Mouse (Mus musculus): ENCODE measurements around the gene Bcl2l1. TPM values are rescaled to one million over a fixed set of nuclear protein-coding genes. Genes with fewer than 3 reads are reported as not detected.

Bcl2l1 gene
- total and polyA plus RNA-seq, 2 experiments from 2014 or later = 124 to 158 TPM

GRCm38 (mm10) chr2:152802303-152802702 is 29.2 kb downstream of the Bcl2l1 start:
- H3K27ac ChIP-seq (ENCODE audit: low read depth, low read length) = no peak overlapping the region
- no peak overlapping the region for H3K4me3 ChIP-seq (ENCODE audit: low read depth, low read length)
- no peaks in the 10 kb centered on the region for H3K9me3 ChIP-seq (ENCODE audit: low read length)
- no peak overlapping the region for H3K4me2 ChIP-seq (ENCODE audit: low read depth, low read length, poor library complexity, severe bottlenecking)
- peaks cover 6% of the 10 kb centered on the region; the same call in 1 of the 2 replicates for H3K4me1 ChIP-seq (ENCODE audit: insufficient read depth, low read length)
- H3K27me3 ChIP-seq (ENCODE audit: insufficient read depth, low read length) = no peaks in the 10 kb centered on the region
- TF ChIP-seq CTCF (IDR thresholded peaks at IDR 0.05) = no peak
- no peak overlapping the region for H3K9ac ChIP-seq (replicated peaks; ENCODE audit: low read length, poor library complexity, severe bottlenecking)
- no peak for DNase-seq (ENCODE audit: low spot score)
- 89% methylated on average over 10 of the region's 10 CpGs for WGBS
- no peak for ATAC-seq (ENCODE audit: low FRiP score)
- no peaks in the 10 kb centered on the region for H3K36me3 ChIP-seq (ENCODE audit: insufficient read depth, low read length)

- H3K36me3 ChIP-seq (ENCODE audit: insufficient read depth, low read length) = no peaks in the 10 kb centered on the region
- no peak overlapping the region for H3K4me2 ChIP-seq (ENCODE audit: low read depth, low read length, poor library complexity, severe bottlenecking)
- H3K9ac ChIP-seq (replicated peaks; ENCODE audit: low read length, poor library complexity, severe bottlenecking) = no peak overlapping the region
- no peak overlapping the region for H3K4me3 ChIP-seq (ENCODE audit: low read depth, low read length)
- TF ChIP-seq CTCF (IDR thresholded peaks at IDR 0.05) = no peak
- no peak overlapping the region for H3K27ac ChIP-seq (ENCODE audit: low read depth, low read length)
- peaks cover 6% of the 10 kb centered on the region; the same call in 1 of the 2 replicates for H3K4me1 ChIP-seq (ENCODE audit: insufficient read depth, low read length)
- no peaks in the 10 kb centered on the region for H3K9me3 ChIP-seq (ENCODE audit: low read length)
- no peaks in the 10 kb centered on the region for H3K27me3 ChIP-seq (ENCODE audit: insufficient read depth, low read length)
- ATAC-seq (ENCODE audit: low FRiP score) (no peak), DNase-seq (ENCODE audit: low spot score) (no peak)
Observed at GRCm38 (mm10) chr2:152800762-152801113, 30.8 kb downstream of the Bcl2l1 start.

GRCm38 (mm10) chr2:152799954-152800761 is 31.4 kb downstream of the Bcl2l1 start:
- H3K4me1 ChIP-seq (ENCODE audit: insufficient read depth, low read length) = peaks cover 6% of the 10 kb centered on the region; the same call in 1 of the 2 replicates
- H3K27me3 ChIP-seq (ENCODE audit: insufficient read depth, low read length) = no peaks in the 10 kb centered on the region
- DNase-seq (ENCODE audit: low spot score) (no peak), ATAC-seq (ENCODE audit: low FRiP score) (no peak)
- H3K9me3 ChIP-seq (ENCODE audit: low read length) = no peaks in the 10 kb centered on the region
- no peak overlapping the region for H3K4me2 ChIP-seq (ENCODE audit: low read depth, low read length, poor library complexity, severe bottlenecking)
- H3K36me3 ChIP-seq (ENCODE audit: insufficient read depth, low read length) = no peaks in the 10 kb centered on the region
- no peak for TF ChIP-seq CTCF (IDR thresholded peaks at IDR 0.05)
- H3K4me3 ChIP-seq (ENCODE audit: low read depth, low read length) = no peak overlapping the region
- H3K27ac ChIP-seq (ENCODE audit: low read depth, low read length) = no peak overlapping the region
- H3K9ac ChIP-seq (replicated peaks; ENCODE audit: low read length, poor library complexity, severe bottlenecking) = no peak overlapping the region
- WGBS = 79% methylated on average over 7 of the region's 7 CpGs

GRCm38 (mm10) chr2:152797589-152797988 is 33.9 kb downstream of the Bcl2l1 start:
- H3K27ac ChIP-seq (ENCODE audit: low read depth, low read length) = no peak overlapping the region
- DNase-seq (ENCODE audit: low spot score) (no peak), ATAC-seq (ENCODE audit: low FRiP score) (no peak)
- H3K4me1 ChIP-seq (ENCODE audit: insufficient read depth, low read length) = no peaks in the 10 kb centered on the region
- no peaks in the 10 kb centered on the region for H3K27me3 ChIP-seq (ENCODE audit: insufficient read depth, low read length)
- H3K9ac ChIP-seq (replicated peaks; ENCODE audit: low read length, poor library complexity, severe bottlenecking) = no peak overlapping the region
- H3K36me3 ChIP-seq (ENCODE audit: insufficient read depth, low read length) = no peaks in the 10 kb centered on the region
- no peak overlapping the region for H3K4me2 ChIP-seq (ENCODE audit: low read depth, low read length, poor library complexity, severe bottlenecking)
- WGBS = 97% methylated on average over 1 of the region's 1 CpGs
- H3K4me3 ChIP-seq (ENCODE audit: low read depth, low read length) = no peak overlapping the region
- TF ChIP-seq CTCF (IDR thresholded peaks at IDR 0.05) = no peak
- H3K9me3 ChIP-seq (ENCODE audit: low read length) = no peaks in the 10 kb centered on the region

GRCm38 (mm10) chr2:152794281-152794827 is 37.2 kb downstream of the Bcl2l1 start:
- WGBS = 72% methylated on average over 9 of the region's 9 CpGs
- DNase-seq (ENCODE audit: low spot score) = peak; percentile 62
- no peak for TF ChIP-seq CTCF (IDR thresholded peaks at IDR 0.05)
- Histone ChIP-seq H3K27ac (ENCODE audit: low read depth, low read length) (no peak overlapping the region), H3K9me3 (ENCODE audit: low read length) (no peaks in the 10 kb centered on the region), H3K4me3 (ENCODE audit: low read depth, low read length) (no peak overlapping the region), H3K27me3 (ENCODE audit: insufficient read depth, low read length) (no peaks in the 10 kb centered on the region), H3K9ac (replicated peaks; ENCODE audit: low read length, poor library complexity, severe bottlenecking) (no peak overlapping the region), H3K4me1 (ENCODE audit: insufficient read depth, low read length) (peaks cover 4% of the 10 kb centered on the region; the same call in 1 of the 2 replicates), H3K36me3 (ENCODE audit: insufficient read depth, low read length) (no peaks in the 10 kb centered on the region), H3K4me2 (ENCODE audit: low read depth, low read length, poor library complexity, severe bottlenecking) (no peak overlapping the region)
- ATAC-seq (ENCODE audit: low FRiP score) = peak; percentile 16; the same call in 1 of the 2 replicates

GRCm38 (mm10) chr2:152793381-152793780 is 38.1 kb downstream of the Bcl2l1 start:
- Histone ChIP-seq H3K27me3 (ENCODE audit: insufficient read depth, low read length) (no peaks in the 10 kb centered on the region), H3K27ac (ENCODE audit: low read depth, low read length) (no peak overlapping the region), H3K4me3 (ENCODE audit: low read depth, low read length) (no peak overlapping the region), H3K4me1 (ENCODE audit: insufficient read depth, low read length) (peaks cover 4% of the 10 kb centered on the region; the same call in 1 of the 2 replicates), H3K9me3 (ENCODE audit: low read length) (no peaks in the 10 kb centered on the region), H3K9ac (replicated peaks; ENCODE audit: low read length, poor library complexity, severe bottlenecking) (no peak overlapping the region), H3K4me2 (ENCODE audit: low read depth, low read length, poor library complexity, severe bottlenecking) (no peak overlapping the region), H3K36me3 (ENCODE audit: insufficient read depth, low read length) (no peaks in the 10 kb centered on the region)
- 94% methylated on average over 5 of the region's 5 CpGs for WGBS
- ATAC-seq (ENCODE audit: low FRiP score) = no peak
- DNase-seq (ENCODE audit: low spot score) = no peak
- no peak for TF ChIP-seq CTCF (IDR thresholded peaks at IDR 0.05)
